Mouse (Mus musculus) limb, embryonic 10.5 days (tissue): Measurements from ENCODE around the gene Tarsl2. TPM values are rescaled to one million over a fixed set of nuclear protein-coding genes. Genes with fewer than 3 reads are reported as not detected.

Experiments
- DNase-seq: peaks from one replicate; pipeline ENCODE4 v3.0.0-alpha.2; 2017; ENCODE audit warnings: low spot score
- H3K27ac ChIP-seq: fragments of 300-500 bp; sonication (generic); 2 replicates; pipeline ENCODE4 v1.5.1; 2016; ENCODE audit warnings: mild to moderate bottlenecking
- H3K27me3 ChIP-seq: fragments of 300-500 bp; sonication (generic); 2 replicates; pipeline ENCODE4 v1.6.1; 2016; ENCODE audit warnings: low read depth, mild to moderate bottlenecking; ENCODE audit not compliant: poor library complexity, severe bottlenecking
- H3K36me3 ChIP-seq: fragments of 300-500 bp; sonication (generic); 2 replicates; pipeline ENCODE4 v1.6.1; 2016; ENCODE audit warnings: mild to moderate bottlenecking, moderate library complexity
- H3K4me1 ChIP-seq: fragments of 300-500 bp; sonication (generic); 2 replicates; pipeline ENCODE4 v1.6.1; 2016
- H3K4me3 ChIP-seq: fragments of 300-500 bp; sonication (generic); 2 replicates; pipeline ENCODE4 v1.5.1; 2016; ENCODE audit warnings: mild to moderate bottlenecking, moderate library complexity
- H3K9me3 ChIP-seq: fragments of 300-500 bp; sonication (generic); replicated peaks from 2 replicates; pipeline ENCODE4 v1.6.1; 2016; ENCODE audit warnings: mild to moderate bottlenecking
- whole genome bisulfite sequencing: fragments of 180-500 bp; shearing (Covaris S2); methylation state at CpG from one replicate; pipeline ENCODE4 v1.1.7; 2016; 5-methylcytosine and 5-hydroxymethylcytosine counted together
- polyA plus RNA-seq: library from polyadenylated mRNA; unstranded; fragments of >200 nt; fragmentation: Nextera tagmentation; extraction: Ambion mirVana; gene quantifications from 2 replicates; pipeline ENCODE4 v1.2.1, GENCODE M21; 2016

The Tarsl2 gene
- polyA plus RNA-seq, 1 experiment from 2014 or later, result 6.2 TPM

DNA sequence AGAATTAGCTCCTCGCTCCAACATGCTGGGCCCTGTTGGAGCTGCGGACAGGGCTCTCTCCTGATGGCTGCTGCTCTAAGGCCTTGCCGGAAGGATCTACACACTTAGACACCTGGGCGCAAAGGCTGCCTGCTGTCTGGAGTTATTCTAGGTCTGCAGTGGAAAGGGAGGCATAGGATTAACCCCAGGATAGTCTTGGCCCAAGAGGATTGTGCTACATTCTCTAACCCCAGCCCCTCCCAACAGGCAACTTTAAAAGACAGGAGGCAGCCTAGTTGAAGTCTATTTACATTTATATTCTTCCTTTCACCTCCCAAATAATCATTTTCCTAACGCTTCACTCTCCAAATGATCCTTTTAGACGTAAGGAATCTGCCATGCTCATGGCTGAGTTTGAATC lies 8.9 kb upstream of the Tarsl2 start:
- Histone ChIP-seq H3K36me3 (no peaks in the 10 kb centered on the region), H3K27ac (no peak overlapping the region), H3K9me3 (no peaks in the 10 kb centered on the region), H3K4me1 (no peaks in the 10 kb centered on the region), H3K4me3 (no peak overlapping the region), H3K27me3 (no peaks in the 10 kb centered on the region)
- WGBS, result 88% methylated on average over 6 of the region's 6 CpGs
- no peak for DNase-seq

DNA sequence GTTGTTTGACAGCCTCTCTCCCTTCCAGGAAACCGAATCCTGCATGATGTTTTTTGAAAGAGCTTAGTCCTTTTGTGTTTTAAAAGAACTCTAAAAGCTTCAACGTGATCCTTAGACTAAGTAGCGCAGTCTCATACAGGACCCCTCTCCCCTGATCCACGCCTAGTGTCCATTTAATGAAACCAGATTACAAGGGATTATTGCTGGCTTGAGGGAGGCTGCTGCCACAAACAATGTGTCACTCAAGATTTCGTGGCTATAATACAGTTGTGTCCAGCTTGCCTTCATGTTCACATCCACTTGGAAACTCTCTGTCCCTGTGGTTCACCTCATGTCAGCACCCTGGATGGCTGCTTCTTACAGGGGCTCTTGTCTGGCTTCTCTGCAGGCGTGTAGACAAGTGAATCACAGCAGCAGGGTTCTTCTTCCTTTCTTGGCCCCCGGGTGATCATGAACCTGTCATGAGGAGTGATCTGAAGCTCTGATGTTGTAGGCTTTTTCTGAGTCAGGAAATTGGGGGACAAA lies 8.3 kb upstream of the Tarsl2 start:
- Histone ChIP-seq H3K27ac (no peak overlapping the region), H3K9me3 (no peaks in the 10 kb centered on the region), H3K4me3 (no peak overlapping the region), H3K4me1 (no peaks in the 10 kb centered on the region), H3K36me3 (no peaks in the 10 kb centered on the region), H3K27me3 (no peaks in the 10 kb centered on the region)
- WGBS, result 75% methylated on average over 7 of the region's 7 CpGs
- no peak for DNase-seq

DNA sequence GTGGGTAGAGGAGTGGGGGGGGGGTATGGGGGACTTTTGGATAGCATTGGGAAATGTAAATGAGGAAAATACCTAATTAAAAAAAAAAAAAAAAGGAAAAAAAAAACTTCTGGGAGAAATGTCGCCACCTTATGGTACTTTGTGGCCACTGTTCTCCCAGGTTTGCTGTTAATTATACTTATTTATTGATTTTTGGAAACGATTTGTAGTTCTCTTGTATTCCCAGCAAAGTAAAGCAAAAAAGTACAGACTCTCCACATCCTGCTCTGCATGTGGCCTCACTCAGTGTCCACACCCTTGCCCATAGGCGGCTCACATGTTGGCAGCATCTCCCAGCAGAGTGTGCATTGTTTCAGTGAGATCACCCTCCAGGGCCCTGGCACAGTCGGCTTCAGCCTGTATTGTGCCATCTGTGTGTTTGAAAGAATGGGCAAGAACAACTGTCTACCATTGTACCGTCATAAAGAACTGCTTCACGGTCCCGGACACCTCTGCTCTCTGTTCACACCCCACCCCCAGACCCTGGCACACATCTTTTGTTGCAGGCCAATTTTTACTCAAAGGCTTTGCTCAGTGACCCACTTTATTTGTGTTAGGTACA lies 6.4 kb upstream of the Tarsl2 start:
- H3K4me3 ChIP-seq, result no peak overlapping the region
- DNase-seq, result no peak
- 71% methylated on average over 7 of the region's 7 CpGs for WGBS
- H3K4me1 ChIP-seq, result no peaks in the 10 kb centered on the region
- H3K27ac ChIP-seq, result no peak overlapping the region
- H3K36me3 ChIP-seq, result no peaks in the 10 kb centered on the region
- H3K27me3 ChIP-seq, result peaks cover 6% of the 10 kb centered on the region
- H3K9me3 ChIP-seq, result no peaks in the 10 kb centered on the region

DNA sequence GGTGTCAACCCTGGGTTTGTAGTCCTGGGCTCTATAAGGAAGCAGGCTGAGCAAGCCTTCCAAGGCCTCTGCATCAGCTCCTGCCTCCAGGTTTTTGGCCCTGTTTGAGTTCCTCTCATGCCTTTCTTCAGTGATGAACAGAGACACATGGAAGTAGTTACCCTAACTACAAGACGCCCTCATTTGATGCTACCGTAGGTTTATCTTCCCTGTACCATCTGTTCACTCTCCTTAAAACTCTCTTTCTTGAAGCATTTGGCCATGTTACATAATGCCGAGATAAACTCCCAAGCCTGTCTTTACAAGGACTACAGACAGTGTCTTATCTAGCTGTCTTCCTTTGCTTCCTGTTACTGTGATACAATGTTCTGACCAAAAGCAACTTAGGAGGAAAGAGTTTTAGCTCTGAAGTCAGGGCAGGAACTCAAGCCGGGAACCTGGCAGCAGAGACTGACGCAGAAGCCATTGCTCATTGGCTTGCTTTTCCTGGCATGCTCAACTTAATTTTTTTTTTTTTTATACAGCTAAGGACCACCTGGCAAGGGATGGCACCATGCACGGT lies 4.8 kb upstream of the Tarsl2 start:
- Histone ChIP-seq H3K4me1 (peaks cover 6% of the 10 kb centered on the region), H3K9me3 (no peaks in the 10 kb centered on the region), H3K4me3 (no peak overlapping the region), H3K36me3 (no peaks in the 10 kb centered on the region), H3K27ac (no peak overlapping the region), H3K27me3 (peaks cover 12% of the 10 kb centered on the region)
- DNase-seq, result no peak
- 69% methylated on average over 6 of the region's 6 CpGs for WGBS

DNA sequence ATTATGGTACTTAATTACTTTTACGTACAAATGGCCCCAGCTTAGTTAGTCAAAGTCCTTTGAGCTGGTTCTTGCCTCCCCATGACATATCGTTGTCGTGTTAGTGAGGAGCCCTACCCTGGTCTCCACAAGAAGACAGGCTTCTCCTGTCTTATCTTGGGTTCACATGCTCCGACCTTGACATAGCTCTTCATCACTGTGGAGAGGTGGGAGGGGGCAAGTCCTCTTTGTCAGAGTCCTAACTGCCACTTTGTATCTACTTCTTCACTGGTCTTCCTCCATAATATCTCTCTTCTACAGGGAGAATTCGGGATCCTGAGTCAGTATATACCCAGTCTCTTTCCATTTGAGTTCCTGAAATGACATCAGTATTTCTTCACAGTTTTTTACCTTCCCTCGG lies 4.0 kb upstream of the Tarsl2 start:
- H3K4me3 ChIP-seq, result no peak overlapping the region
- no peaks in the 10 kb centered on the region for H3K36me3 ChIP-seq
- no peaks in the 10 kb centered on the region for H3K9me3 ChIP-seq
- H3K4me1 ChIP-seq, result peaks cover 6% of the 10 kb centered on the region
- 81% methylated on average over 6 of the region's 6 CpGs for WGBS
- no peak for DNase-seq
- no peak overlapping the region for H3K27ac ChIP-seq
- H3K27me3 ChIP-seq, result peaks cover 12% of the 10 kb centered on the region

DNA sequence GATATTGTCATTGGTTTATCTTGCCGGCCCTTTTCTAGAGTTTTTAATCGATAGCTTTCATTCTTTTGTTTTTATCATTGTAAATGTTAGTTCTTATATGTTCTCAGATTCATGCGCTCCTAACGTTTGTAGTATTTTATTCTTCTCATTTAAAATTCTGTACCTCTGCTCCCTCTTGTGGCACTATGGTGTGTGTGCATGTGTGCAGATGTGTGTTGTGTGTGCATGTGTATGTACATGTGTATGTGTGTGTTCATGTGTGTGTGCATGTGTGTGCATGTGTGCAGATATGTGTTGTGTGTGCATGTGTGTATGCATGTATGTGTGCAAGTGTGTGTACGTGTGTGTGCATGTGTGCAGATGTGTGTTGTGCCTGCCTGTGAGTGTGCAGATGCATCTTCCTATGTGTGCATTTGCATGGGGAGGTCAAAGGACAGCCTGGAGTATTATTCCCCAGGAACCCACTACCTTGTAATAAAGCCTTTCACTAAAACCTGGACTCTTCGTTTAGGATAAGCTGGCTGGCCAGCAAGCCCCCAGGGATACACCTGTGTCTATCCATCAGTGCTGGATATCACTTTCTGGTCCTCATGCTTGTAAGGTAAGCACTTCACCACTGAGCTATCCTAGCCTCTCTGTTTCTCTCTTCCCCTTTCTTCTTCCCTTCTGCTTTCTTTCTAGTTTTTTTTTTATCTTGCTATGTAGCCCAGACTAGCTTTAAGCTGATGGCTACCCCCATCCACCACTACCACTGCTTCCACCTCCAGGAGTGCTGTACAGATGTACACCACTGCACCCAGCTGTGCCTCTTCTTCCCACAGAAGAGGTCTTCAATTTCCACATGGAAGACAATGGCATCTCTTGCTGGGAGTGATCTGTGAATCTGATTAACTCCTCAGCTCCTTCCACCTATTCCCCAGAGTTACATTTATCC lies 2.1 kb upstream of the Tarsl2 start:
- Histone ChIP-seq H3K27me3 (peaks cover 12% of the 10 kb centered on the region), H3K9me3 (no peaks in the 10 kb centered on the region), H3K4me1 (peaks cover 6% of the 10 kb centered on the region), H3K36me3 (no peaks in the 10 kb centered on the region), H3K27ac (no peak overlapping the region), H3K4me3 (no peak overlapping the region)
- DNase-seq, result no peak
- 81% methylated on average over 6 of the region's 6 CpGs for WGBS

DNA sequence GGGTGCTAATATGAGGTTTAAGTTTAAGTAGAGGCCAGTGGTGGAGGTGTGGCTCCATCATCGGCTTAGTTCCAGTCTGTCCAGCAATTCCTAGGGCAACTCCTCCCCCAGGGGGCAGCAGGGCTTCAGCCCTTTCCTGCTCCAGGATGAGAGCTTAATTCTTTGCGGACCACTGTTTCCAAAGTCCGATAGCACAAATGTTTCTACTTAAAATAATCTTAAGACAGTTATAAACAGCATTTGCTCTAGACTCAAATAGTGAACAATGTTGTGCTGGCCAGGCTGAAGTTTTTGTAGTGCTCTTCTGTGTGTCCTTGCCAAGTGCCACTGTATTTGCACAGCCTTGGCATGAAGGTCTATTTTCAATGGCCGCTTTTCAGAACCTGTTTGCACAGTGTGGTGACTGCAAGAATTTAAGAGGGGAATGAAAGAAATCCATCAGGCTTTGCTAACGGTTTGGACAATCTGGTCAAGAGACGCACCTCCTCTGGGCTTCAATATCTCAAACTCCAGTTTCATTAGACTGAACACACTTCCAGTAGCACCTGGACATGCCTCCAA lies 757 bp upstream of the Tarsl2 start:
- Histone ChIP-seq H3K36me3 (no peaks in the 10 kb centered on the region), H3K4me1 (peaks cover 6% of the 10 kb centered on the region), H3K9me3 (no peaks in the 10 kb centered on the region), H3K27ac (no peak overlapping the region), H3K4me3 (peak overlapping the region; percentile 69), H3K27me3 (peaks cover 12% of the 10 kb centered on the region)
- no peak for DNase-seq
- 44% methylated on average over 6 of the region's 6 CpGs for WGBS

DNA sequence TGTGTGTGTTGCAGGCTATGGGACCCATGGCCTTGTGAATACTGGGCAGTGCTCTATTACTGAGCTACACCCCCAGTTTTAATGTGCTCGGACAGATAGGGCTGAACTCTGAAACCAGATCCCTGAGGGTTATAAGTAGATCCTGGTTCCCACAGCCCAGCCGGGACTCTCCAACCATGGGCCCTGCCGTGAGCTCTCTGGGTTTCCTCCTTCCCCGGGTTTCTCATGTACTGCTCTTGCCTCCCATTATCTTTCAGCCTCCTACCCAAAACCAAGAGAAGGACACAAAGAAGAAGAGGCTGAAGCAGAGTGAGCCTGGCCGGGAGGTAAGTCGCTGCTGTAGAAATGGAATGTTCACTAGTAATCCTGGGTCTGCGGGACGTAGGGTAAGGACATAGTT lies 1.3 kb downstream of the Tarsl2 start:
- Histone ChIP-seq H3K9me3 (no peaks in the 10 kb centered on the region; the same call in 1 of the 2 replicates), H3K4me1 (peaks cover 6% of the 10 kb centered on the region), H3K4me3 (no peak overlapping the region), H3K36me3 (peaks cover 3% of the 10 kb centered on the region), H3K27ac (no peak overlapping the region), H3K27me3 (peaks cover 12% of the 10 kb centered on the region)
- WGBS, result 89% methylated on average over 8 of the region's 8 CpGs
- no peak for DNase-seq

DNA sequence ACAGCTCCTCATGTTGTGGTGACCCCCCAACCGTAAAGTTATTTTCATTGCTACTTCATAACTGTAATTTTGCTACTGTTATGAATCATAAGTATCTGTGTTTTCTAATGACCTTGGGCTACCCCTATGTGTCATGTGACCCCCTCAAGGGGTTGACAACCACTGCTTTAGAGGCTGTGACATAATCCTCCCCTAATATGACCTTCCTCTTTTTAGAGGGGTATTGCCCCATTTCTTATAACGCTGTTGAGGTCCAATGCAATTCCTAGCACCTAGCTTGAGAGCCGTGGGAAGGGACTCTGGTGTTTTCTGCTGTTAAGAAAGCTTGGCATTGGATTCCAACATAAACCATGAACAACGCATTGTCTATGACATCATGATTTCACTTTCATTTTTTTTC lies 6.0 kb downstream of the Tarsl2 start:
- DNase-seq, result no peak
- H3K4me1 ChIP-seq, result no peaks in the 10 kb centered on the region
- no peak overlapping the region for H3K4me3 ChIP-seq
- no peaks in the 10 kb centered on the region for H3K27me3 ChIP-seq
- 89% methylated on average over 4 of the region's 4 CpGs for WGBS
- peaks cover 3% of the 10 kb centered on the region for H3K36me3 ChIP-seq
- no peaks in the 10 kb centered on the region; the same call in 1 of the 2 replicates for H3K9me3 ChIP-seq
- H3K27ac ChIP-seq, result no peak overlapping the region

DNA sequence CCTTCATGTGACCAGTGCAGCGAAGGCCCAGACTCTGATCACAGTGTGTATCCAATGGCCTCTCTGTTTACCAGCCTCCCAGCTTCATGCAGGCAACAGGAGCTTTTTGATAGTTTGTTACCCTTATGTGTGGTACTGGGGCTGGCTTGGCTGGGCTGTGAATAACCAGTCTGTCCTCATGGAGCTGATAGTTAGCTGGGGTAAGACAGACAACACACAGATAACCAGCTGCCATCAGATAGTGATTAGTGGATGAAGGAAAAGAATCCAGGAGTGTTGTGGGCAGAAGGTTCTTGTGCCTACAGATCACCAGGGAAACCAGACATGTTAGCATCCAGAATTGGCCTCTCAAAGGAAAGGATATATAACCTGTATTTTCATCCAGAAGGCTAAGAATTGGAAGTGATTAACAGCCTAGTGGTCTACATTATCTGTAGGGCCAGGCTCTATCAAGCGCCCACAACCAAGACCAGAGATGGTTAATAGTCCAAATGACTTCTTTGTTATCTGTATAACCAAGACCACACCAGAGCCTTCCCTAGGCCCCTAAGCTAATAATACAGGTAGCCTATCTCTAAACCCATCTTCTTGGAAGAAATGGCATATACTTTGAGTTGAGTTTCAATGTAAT lies 12.9 kb downstream of the Tarsl2 start:
- Histone ChIP-seq H3K36me3 (no peaks in the 10 kb centered on the region), H3K9me3 (no peaks in the 10 kb centered on the region), H3K4me3 (no peak overlapping the region), H3K27ac (no peak overlapping the region), H3K4me1 (no peaks in the 10 kb centered on the region), H3K27me3 (no peaks in the 10 kb centered on the region)
- 92% methylated on average over 2 of the region's 2 CpGs for WGBS
- DNase-seq, result no peak

DNA sequence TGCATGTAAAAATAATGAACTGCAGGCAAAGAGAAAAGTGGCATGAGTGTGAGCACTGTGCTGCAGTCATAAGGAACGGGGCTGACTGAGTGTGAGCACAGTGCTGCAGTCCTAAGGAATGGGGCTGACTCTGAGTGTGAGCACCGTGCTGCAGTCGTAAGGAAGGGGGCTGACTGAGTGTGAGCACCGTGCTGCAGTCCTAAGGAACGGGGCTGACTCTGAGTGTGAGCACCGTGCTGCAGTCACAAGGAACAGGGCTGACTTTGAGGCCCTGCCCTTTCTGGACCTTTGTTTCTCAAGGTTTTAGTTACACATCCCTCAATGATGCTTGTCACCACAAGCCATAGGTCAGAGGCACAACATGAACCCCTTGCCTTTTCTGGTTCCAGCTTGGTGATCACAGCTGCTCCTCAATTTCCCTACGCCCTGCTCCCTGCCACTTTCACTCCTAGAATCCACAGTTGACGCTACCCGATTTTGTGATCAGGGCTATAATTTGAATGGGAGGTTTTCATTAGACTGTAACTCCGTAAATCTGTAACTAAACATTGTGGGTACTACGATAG lies 18.6 kb downstream of the Tarsl2 start:
- WGBS, result 83% methylated on average over 11 of the region's 11 CpGs
- no peaks in the 10 kb centered on the region for H3K9me3 ChIP-seq
- no peaks in the 10 kb centered on the region for H3K27me3 ChIP-seq
- DNase-seq, result no peak
- H3K4me1 ChIP-seq, result no peaks in the 10 kb centered on the region
- no peak overlapping the region for H3K4me3 ChIP-seq
- no peaks in the 10 kb centered on the region for H3K36me3 ChIP-seq
- no peak overlapping the region for H3K27ac ChIP-seq

DNA sequence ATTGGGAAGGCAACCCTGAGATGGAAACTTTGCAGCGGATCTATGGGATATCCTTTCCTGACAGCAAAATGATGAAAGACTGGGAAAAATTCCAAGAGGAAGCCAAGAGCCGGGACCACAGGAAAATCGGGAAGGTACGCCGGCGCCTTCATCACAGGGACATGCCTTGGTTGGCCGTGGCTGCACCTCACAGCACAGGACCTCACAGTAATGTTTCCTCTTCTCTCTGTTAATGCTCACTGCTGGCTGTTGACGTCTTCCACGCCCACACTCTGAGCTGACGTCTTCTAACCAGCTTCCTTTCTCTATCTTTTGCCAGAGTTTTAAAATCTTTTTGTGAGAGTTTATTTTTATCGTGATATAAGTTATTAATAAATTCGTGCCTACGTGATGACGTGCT lies 19.2 kb downstream of the Tarsl2 start:
- Histone ChIP-seq H3K4me1 (no peaks in the 10 kb centered on the region), H3K36me3 (no peaks in the 10 kb centered on the region), H3K27me3 (no peaks in the 10 kb centered on the region), H3K27ac (no peak overlapping the region), H3K9me3 (no peaks in the 10 kb centered on the region), H3K4me3 (no peak overlapping the region)
- no peak for DNase-seq
- WGBS, result 90% methylated on average over 14 of the region's 14 CpGs
